Mouse (Mus musculus) left cerebral cortex, postnatal 4 days (tissue): ENCODE results near the gene Olfr1163. TPM values are rescaled to one million over a fixed set of nuclear protein-coding genes. Genes with fewer than 3 reads are reported as not detected.
"Not testable (repeated sequence)": the region's sequence is repeated elsewhere in the genome, so short reads cannot be mapped to it uniquely, and the experiment has no call there.

Experiments
- DNase-seq: peaks from one replicate; pipeline ENCODE4 v3.0.0-alpha.2; 2022
- intact Hi-C: fragments of 180-260 bp; cut with DNase I; formaldehyde crosslinking; loops from one replicate; pipeline ENCODE4 v1.15.1; 2025
- total RNA-seq, 2 experiments: library from RNA; stranded (reverse); gene quantifications; 2 replicates each; pipeline ENCODE4 v1.2.3; 2021

The Olfr1163 gene
- not detected for total RNA-seq

- no peak for DNase-seq
- intact Hi-C loops = no loop called here
Observed at GRCm38 (mm10) chr2:88071730-88072129, at the start of gene Olfr1163. TSS of gene Olfr1163 (minus strand) at chr2:88071830.

- intact Hi-C loops = no loop called here
- no peak for DNase-seq
Observed at GRCm38 (mm10) chr2:88093866-88094265, 22.2 kb upstream of the Olfr1163 start, which contains the start of gene Olfr1164. TSS of gene Olfr1164 (minus strand) at chr2:88093966.

- DNase-seq = no peak
- intact Hi-C loops = no loop called here
Observed at GRCm38 (mm10) chr2:88063587-88063986, 8.0 kb downstream of the Olfr1163 start.

GRCm38 (mm10) chr2:88051029-88051428 lies 20.6 kb downstream of the Olfr1163 start, which contains the start of gene Olfr1162:
TSS of gene Olfr1162 (minus strand) at chr2:88051129.
- intact Hi-C loops = no loop called here
- DNase-seq = no peak

- DNase-seq = no peak
- intact Hi-C loops = no loop called here
Observed at GRCm38 (mm10) chr2:88037599-88037998, 34.0 kb downstream of the Olfr1163 start, which contains the start of gene Olfr73. TSS of gene Olfr73 (minus strand) at chr2:88037699.

- intact Hi-C loops, DNase-seq: not testable (repeated sequence)
Observed at GRCm38 (mm10) chr2:88022474-88022873, 49.2 kb downstream of the Olfr1163 start, which contains the start of gene Olfr1161. TSS of gene Olfr1161 (plus strand) at chr2:88022774.

Other genes with a start within 250 kb of the Olfr1163 start
- gene Olfr1148, start 241.3 kb downstream of the Olfr1163 start, total RNA-seq = not detected
- not detected for gene Olfr1150-ps1, start 227.8 kb downstream of the Olfr1163 start, total RNA-seq
- not detected for gene Olfr1151, start 216.0 kb downstream of the Olfr1163 start, total RNA-seq
- not detected for gene Olfr1152, start 205.3 kb downstream of the Olfr1163 start, total RNA-seq
- not detected for gene Olfr1153, start 176.9 kb downstream of the Olfr1163 start, total RNA-seq
- not detected for gene Olfr1154, start 166.7 kb downstream of the Olfr1163 start, total RNA-seq
- gene Olfr1155, start 126.7 kb downstream of the Olfr1163 start, total RNA-seq = not detected
- gene Olfr1156, start 118.7 kb downstream of the Olfr1163 start, total RNA-seq = under 1 TPM in 1 of 2 experiments, not detected in 1; 0.14 TPM
- gene Olfr1157, start 103.5 kb downstream of the Olfr1163 start, total RNA-seq = not detected
- gene Olfr74, start 97.2 kb downstream of the Olfr1163 start, total RNA-seq = not detected
- gene Olfr1158, start 81.7 kb downstream of the Olfr1163 start, total RNA-seq = not detected
- not detected for gene Olfr1160, start 63.6 kb downstream of the Olfr1163 start, total RNA-seq
- gene Olfr1161, start 49.1 kb downstream of the Olfr1163 start, total RNA-seq = not detected
- not detected for gene Olfr73, start 34.1 kb downstream of the Olfr1163 start, total RNA-seq
- gene Olfr1162, start 20.7 kb downstream of the Olfr1163 start, total RNA-seq = not detected
- not detected for gene Olfr1164, start 22.1 kb upstream of the Olfr1163 start, total RNA-seq
- not detected for gene Olfr1166, start 56.4 kb upstream of the Olfr1163 start, total RNA-seq
- gene Olfr1167, start 83.4 kb upstream of the Olfr1163 start, total RNA-seq = not detected
- not detected for gene Olfr1168, start 110.0 kb upstream of the Olfr1163 start, total RNA-seq
- gene Olfr1170, start 156.5 kb upstream of the Olfr1163 start, total RNA-seq = not detected
- under 1 TPM in 1 of 2 experiments, not detected in 1; 0.08 TPM for gene Olfr1173, start 208.0 kb upstream of the Olfr1163 start, total RNA-seq
- not detected for gene Olfr1174-ps, start 243.3 kb upstream of the Olfr1163 start, total RNA-seq